Mouse (Mus musculus) ES-E14 (cell line): Measurements from ENCODE around the gene Dnajc15. TPM values are rescaled to one million over a fixed set of nuclear protein-coding genes. Genes with fewer than 3 reads are reported as not detected.

Experiments
- DNase-seq: peaks from one replicate; pipeline ENCODE4 v3.0.0-alpha.2; 2013; ENCODE audit warnings: low read depth, low spot score
- H3K27ac ChIP-seq: 2 replicates; pipeline ENCODE4 v1.5.1; 2012; ENCODE audit warnings: low read depth, mild to moderate bottlenecking, low read length, moderate library complexity, mixed read lengths; ENCODE audit not compliant: poor library complexity, insufficient read depth, severe bottlenecking
- H3K36me3 ChIP-seq: 2 replicates; pipeline ENCODE4 v1.6.1; 2012; ENCODE audit warnings: mild to moderate bottlenecking, low read length, moderate library complexity, mixed read lengths; ENCODE audit not compliant: control insufficient read depth, poor library complexity, insufficient read depth, severe bottlenecking
- H3K4me1 ChIP-seq, 2 experiments: fragments of 150-350 bp in 1 of 2; sonication (generic) in 1 of 2; 2 replicates each; pipeline ENCODE4 v1.6.1; 2012; ENCODE audit warnings: low read length in 2 of 2, mild to moderate bottlenecking in 1 of 2, mixed read lengths in 1 of 2; ENCODE audit not compliant: control insufficient read depth in 2 of 2, insufficient read depth in 2 of 2, poor library complexity in 1 of 2
- H3K4me3 ChIP-seq, 2 experiments: fragments of 150-350 bp in 1 of 2; sonication (generic) in 1 of 2; 2 replicates each; pipeline ENCODE4 v1.5.1; 2012; ENCODE audit warnings: low read length in 2 of 2, low read depth in 1 of 2, mild to moderate bottlenecking in 1 of 2, mixed read lengths in 1 of 2; ENCODE audit not compliant: insufficient read depth in 1 of 2, poor library complexity in 1 of 2, severe bottlenecking in 1 of 2
- H3K9ac ChIP-seq: 2 replicates; pipeline ENCODE4 v1.6.1; 2012; ENCODE audit warnings: low read depth, mild to moderate bottlenecking, low read length, mixed read lengths; ENCODE audit not compliant: poor library complexity, insufficient read depth, severe bottlenecking
- H3K9me3 ChIP-seq: fragments of 150-350 bp; sonication (generic); 2 replicates; pipeline ENCODE4 v1.6.1; 2012; ENCODE audit warnings: low read depth, mild to moderate bottlenecking, low read length; ENCODE audit not compliant: control insufficient read depth, insufficient read depth
- CHD2 ChIP-seq: IDR thresholded peaks from 2 replicates; pipeline ENCODE4 v1.6.1; 2014; ENCODE audit warnings: mild to moderate bottlenecking, low read depth, low read length, inconsistent platforms
- HCFC1 ChIP-seq: IDR thresholded peaks from 2 replicates; pipeline ENCODE4 v1.6.1; 2012; ENCODE audit warnings: low read length, inconsistent platforms, borderline replicate concordance; ENCODE audit not compliant: insufficient read depth
- MAFK ChIP-seq: IDR thresholded peaks from 2 replicates; pipeline ENCODE4 v1.6.1; 2014; ENCODE audit warnings: mild to moderate bottlenecking, low read depth, low read length, inconsistent platforms; ENCODE audit not compliant: insufficient read depth
- ZC3H11A ChIP-seq: IDR thresholded peaks from 2 replicates; pipeline ENCODE4 v1.6.1; 2012; ENCODE audit warnings: low read depth, mild to moderate bottlenecking, inconsistent platforms, low read length, borderline replicate concordance
- ZNF384 ChIP-seq: IDR thresholded peaks from 2 replicates; pipeline ENCODE4 v1.6.1; 2012; ENCODE audit warnings: low read depth, low read length, inconsistent platforms
- in situ Hi-C, 2 experiments: fragments of 600-800 bp; cut with MboI; formaldehyde crosslinking; loops; one replicate each; pipeline ENCODE4 v1.15.1; 2025; ENCODE audit warnings: low sequenced_read_pairs in 2 of 2, inconsistent platforms in 1 of 2; ENCODE audit not compliant: unreplicated experiment in 2 of 2
- total RNA-seq: library from RNA; depleted of rRNA; stranded (reverse); fragments of 300-350 nt; gene quantifications from 2 replicates; pipeline ENCODE4 v1.2.3, GENCODE M21; 2012

Gene Dnajc15
- total RNA-seq, 1 experiment: 37.9 TPM

DNA sequence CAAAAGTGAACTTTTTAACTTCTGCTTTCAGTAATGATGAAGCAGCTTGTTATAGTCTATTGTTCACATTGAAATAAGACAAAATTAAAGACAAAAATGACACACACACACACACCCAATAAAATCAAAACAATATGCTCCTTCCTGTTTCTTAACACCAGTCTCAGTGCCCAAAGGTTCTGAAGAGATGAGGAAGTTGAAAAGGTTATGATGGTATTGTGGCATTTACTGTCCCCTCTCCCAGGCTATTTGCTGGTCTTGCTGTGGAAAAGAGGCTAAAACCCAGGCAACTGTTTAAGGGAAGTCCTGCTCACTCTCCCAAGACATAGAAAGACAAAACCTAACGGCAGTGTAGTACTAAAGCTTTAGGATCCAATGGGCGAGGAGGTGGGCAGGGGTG lies 38.1 kb downstream of the Dnajc15 start:
- H3K4me3 ChIP-seq: no peak overlapping the region
- no peak overlapping the region for H3K9ac ChIP-seq
- H3K36me3 ChIP-seq: no peaks in the 10 kb centered on the region
- in situ Hi-C loops: no loop called here
- no peak overlapping the region for H3K27ac ChIP-seq
- H3K9me3 ChIP-seq: no peaks in the 10 kb centered on the region
- TF ChIP-seq MAFK (no peak), HCFC1 (no peak), ZNF384 (no peak), CHD2 (no peak), ZC3H11A (no peak)
- no peaks in the 10 kb centered on the region for H3K4me1 ChIP-seq
- no peak for DNase-seq

- in situ Hi-C loops: no loop called here
- Histone ChIP-seq H3K4me1 (no peaks in the 10 kb centered on the region), H3K27ac (no peak overlapping the region), H3K36me3 (no peaks in the 10 kb centered on the region), H3K4me3 (no peak overlapping the region), H3K9ac (no peak overlapping the region), H3K9me3 (no peaks in the 10 kb centered on the region)
- TF ChIP-seq ZC3H11A (no peak), HCFC1 (no peak), CHD2 (no peak), ZNF384 (no peak), MAFK (no peak)
- no peak for DNase-seq
These were observed 42.6 kb downstream of the Dnajc15 start for GRCm38 (mm10) chr14:77832359-77832758.

DNA sequence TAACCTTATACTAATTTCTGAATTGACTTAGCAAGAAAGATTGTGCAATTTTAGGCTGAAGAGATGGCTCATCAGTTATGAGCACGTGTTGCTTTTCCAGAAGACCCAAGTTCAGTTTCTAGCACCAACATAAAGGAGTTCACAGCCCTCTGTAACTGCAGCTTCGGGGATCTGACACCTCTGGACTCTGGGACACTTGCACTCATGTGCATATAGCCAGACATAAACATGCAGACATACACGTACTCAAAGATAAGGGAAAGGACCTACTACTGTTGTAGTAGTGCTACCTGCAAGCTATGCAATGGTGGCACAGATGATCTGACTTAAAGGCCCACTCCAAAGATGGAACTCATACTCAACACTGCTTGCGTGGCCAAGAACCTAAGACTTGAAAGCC lies 43.0 kb downstream of the Dnajc15 start:
- H3K4me3 ChIP-seq: no peak overlapping the region
- TF ChIP-seq CHD2: no peak
- TF ChIP-seq ZNF384: no peak
- no peak for TF ChIP-seq HCFC1
- no peak for TF ChIP-seq ZC3H11A
- TF ChIP-seq MAFK: no peak
- no peaks in the 10 kb centered on the region for H3K4me1 ChIP-seq
- H3K36me3 ChIP-seq: no peaks in the 10 kb centered on the region
- no peak for DNase-seq
- in situ Hi-C loops: no loop called here
- H3K27ac ChIP-seq: no peak overlapping the region
- H3K9ac ChIP-seq: no peak overlapping the region
- no peaks in the 10 kb centered on the region for H3K9me3 ChIP-seq

DNA sequence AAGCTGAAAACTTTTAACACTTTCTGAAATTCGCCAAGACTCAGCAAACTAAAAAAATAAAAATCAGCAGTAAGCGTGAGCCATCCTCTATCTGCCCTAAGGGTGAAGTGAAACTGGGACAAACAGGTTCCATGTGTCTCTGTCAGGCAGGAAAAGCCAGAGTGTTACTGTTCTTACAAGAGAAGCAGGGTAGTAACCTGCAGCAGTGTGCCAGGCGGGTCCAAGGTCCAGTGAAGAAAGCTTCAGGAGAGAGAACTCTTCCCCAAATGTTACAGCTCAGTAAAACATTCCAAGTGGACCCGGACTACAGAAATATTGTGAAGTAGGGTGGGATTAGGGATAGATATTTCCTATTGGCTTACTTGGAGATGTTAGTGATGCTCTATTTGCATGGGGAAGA lies 45.3 kb downstream of the Dnajc15 start:
- no peak overlapping the region for H3K4me3 ChIP-seq
- no peak overlapping the region for H3K27ac ChIP-seq
- TF ChIP-seq MAFK: no peak
- TF ChIP-seq ZNF384: no peak
- TF ChIP-seq CHD2: no peak
- no peak for TF ChIP-seq HCFC1
- no peak for TF ChIP-seq ZC3H11A
- H3K36me3 ChIP-seq: no peaks in the 10 kb centered on the region
- no peaks in the 10 kb centered on the region for H3K4me1 ChIP-seq
- no peak overlapping the region for H3K9ac ChIP-seq
- no peak for DNase-seq
- in situ Hi-C loops: no loop called here
- no peaks in the 10 kb centered on the region for H3K9me3 ChIP-seq

DNA sequence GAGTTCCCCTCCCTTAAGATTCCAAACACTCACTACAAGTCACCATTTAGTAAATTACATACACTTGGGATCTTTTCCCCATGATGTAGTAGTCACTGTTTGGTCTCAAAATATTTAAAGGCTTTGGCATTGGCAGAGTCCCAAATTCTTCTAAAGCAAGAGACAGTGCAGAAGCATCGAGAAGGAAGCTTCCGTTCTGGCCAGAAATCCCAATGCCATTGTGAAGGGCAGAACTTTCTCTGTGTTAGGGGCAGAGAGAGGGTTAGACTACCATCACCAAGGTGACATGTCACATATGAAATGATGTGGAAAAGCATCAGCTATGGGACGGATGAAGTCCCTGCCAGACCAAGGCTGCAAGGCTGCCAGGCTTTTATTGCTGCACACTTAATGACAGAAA lies 49.0 kb downstream of the Dnajc15 start:
- in situ Hi-C loops: no loop called here
- Histone ChIP-seq H3K4me3 (no peak overlapping the region), H3K9me3 (no peaks in the 10 kb centered on the region), H3K9ac (no peak overlapping the region), H3K27ac (no peak overlapping the region), H3K4me1 (no peaks in the 10 kb centered on the region), H3K36me3 (no peaks in the 10 kb centered on the region)
- TF ChIP-seq CHD2 (no peak), MAFK (no peak), ZNF384 (no peak), HCFC1 (no peak)
- no peak for DNase-seq
